Comparison of ENCODE assay signal across 13 mouse cellular contexts in the genomic region with DNA sequence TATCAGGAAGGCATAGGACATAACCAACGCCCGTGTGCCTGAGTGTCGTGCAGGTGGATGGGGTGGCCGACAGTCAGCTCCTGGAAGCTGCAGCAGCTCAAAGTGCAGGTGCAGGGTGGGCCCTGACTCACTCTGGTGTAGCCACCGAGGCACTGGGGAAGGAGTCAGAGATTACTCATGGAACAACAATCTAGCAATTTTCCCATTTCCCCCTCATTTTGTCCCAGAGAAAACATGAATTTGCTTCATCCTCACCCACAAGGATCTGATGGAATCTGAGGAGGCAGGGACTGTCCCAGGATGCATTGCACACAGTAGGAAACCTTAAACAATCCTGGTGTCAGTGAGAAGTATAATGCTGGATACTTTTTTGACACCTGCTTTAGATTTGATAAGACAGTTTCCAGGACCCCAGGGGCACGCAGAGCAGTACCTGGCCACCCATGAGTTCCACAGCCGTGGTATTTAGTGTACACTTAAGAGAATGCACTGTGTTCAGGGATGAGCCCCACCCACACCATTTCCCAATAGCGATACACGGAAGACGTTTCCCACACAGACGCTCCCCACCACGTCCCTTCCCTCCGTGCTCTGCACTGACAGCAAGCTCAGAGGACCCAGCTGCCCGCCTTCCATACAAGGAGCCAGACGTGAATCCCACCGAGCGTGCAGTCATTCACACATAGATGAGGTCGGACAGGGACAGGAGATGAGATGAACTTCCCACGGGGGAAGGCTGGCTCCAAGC.
"Had no signal": no experiment of that assay in that cellular context is flagged by ENCODE, and none has a peak within 500 bp of the region (broad histone marks: within the 10 kb centered on the region; RNA-seq: fewer than 3 reads in every experiment).

No protein-coding gene starts in this region.

- H3K9ac ChIP-seq: limb, embryonic 15.5 days; liver, embryonic 12.5 days; lung, embryonic 14.5 days; midbrain, embryonic 15.5 days; neural tube, embryonic 13.5 days had no signal

- H3K27me3 ChIP-seq: limb, embryonic 15.5 days; liver, embryonic 12.5 days; midbrain, embryonic 15.5 days; neural tube, embryonic 13.5 days had no signal

- H3K4me2 ChIP-seq: limb, embryonic 15.5 days; liver, embryonic 12.5 days; lung, embryonic 14.5 days; midbrain, embryonic 15.5 days; neural tube, embryonic 13.5 days had no signal

- H3K4me3 ChIP-seq: limb, embryonic 15.5 days; liver, embryonic 12.5 days; midbrain, embryonic 10.5 days; midbrain, embryonic 15.5 days; neural tube, embryonic 13.5 days had no signal

- H3K4me1 ChIP-seq: limb, embryonic 15.5 days; liver, embryonic 12.5 days; midbrain, embryonic 15.5 days had no signal

- H3K27ac ChIP-seq: kidney, postnatal 0 days; limb, embryonic 15.5 days; liver, embryonic 12.5 days; midbrain, embryonic 10.5 days; midbrain, embryonic 15.5 days; neural tube, embryonic 13.5 days had no signal

- H3K36me3 ChIP-seq: limb, embryonic 15.5 days; liver, embryonic 12.5 days; midbrain, embryonic 10.5 days; midbrain, embryonic 15.5 days; neural tube, embryonic 13.5 days had no signal

- DNase-seq: kidney, adult 9 months; kidney, postnatal 36 days; lung, embryonic 14.5 days; lung, postnatal 10 days; lung, postnatal 4 days; thymus, adult 18-20 months; thymus, postnatal 14 days had no signal

- H3K9me3 ChIP-seq: limb, embryonic 15.5 days; liver, embryonic 12.5 days; midbrain, embryonic 10.5 days; midbrain, embryonic 15.5 days; neural tube, embryonic 13.5 days had no signal

- ATAC-seq: liver, embryonic 12.5 days; midbrain, embryonic 15.5 days had no signal
